Mouse (Mus musculus): ENCODE data around the gene Amn1.

- TF ChIP-seq EP300 (IDR thresholded peaks at IDR 0.05; ENCODE audit: low read depth) = no peak
- no peak for TF ChIP-seq CTCF (IDR thresholded peaks at IDR 0.05; ENCODE audit: low read depth)
Measured at GRCm38 (mm10) chr6:149173831-149174625, 14.5 kb downstream of the Amn1 start.
